Mouse (Mus musculus) embryonic facial prominence, embryonic 10.5 days (tissue): ENCODE data around the gene Trak1. TPM values are rescaled to one million over a fixed set of nuclear protein-coding genes. Genes with fewer than 3 reads are reported as not detected.

Experiments used
- DNase-seq: peaks from one replicate; pipeline ENCODE4 v3.0.0-alpha.2; 2017; ENCODE audit warnings: low spot score
- H3K27ac ChIP-seq: fragments of 300-500 bp; sonication (generic); replicated peaks from 2 replicates; pipeline ENCODE4 v1.5.1; 2016; ENCODE audit warnings: mild to moderate bottlenecking
- H3K27me3 ChIP-seq: fragments of 300-500 bp; sonication (generic); replicated peaks from 2 replicates; pipeline ENCODE4 v1.6.1; 2016; ENCODE audit warnings: low read depth, mild to moderate bottlenecking; ENCODE audit not compliant: poor library complexity, severe bottlenecking
- H3K36me3 ChIP-seq: fragments of 300-500 bp; sonication (generic); replicated peaks from 2 replicates; pipeline ENCODE4 v1.6.1; 2016; ENCODE audit warnings: mild to moderate bottlenecking, moderate library complexity
- H3K4me1 ChIP-seq: fragments of 300-500 bp; sonication (generic); 2 replicates; pipeline ENCODE4 v1.6.1; 2016
- H3K4me3 ChIP-seq: fragments of 300-500 bp; sonication (generic); 2 replicates; pipeline ENCODE4 v1.5.1; 2016; ENCODE audit warnings: mild to moderate bottlenecking, moderate library complexity
- H3K9me3 ChIP-seq: fragments of 300-500 bp; sonication (generic); 2 replicates; pipeline ENCODE4 v1.6.1; 2016; ENCODE audit warnings: mild to moderate bottlenecking
- WGBS: fragments of 180-500 bp; shearing (Covaris S2); methylation state at CpG from one replicate; pipeline ENCODE4 v1.1.7; 2016; 5-methylcytosine and 5-hydroxymethylcytosine counted together
- polyA plus RNA-seq: library from polyadenylated mRNA; unstranded; fragments of >200 nt; fragmentation: Nextera tagmentation; extraction: Ambion mirVana; gene quantifications from 2 replicates; pipeline ENCODE4 v1.2.1, GENCODE M21; 2016

Trak1 gene
- polyA plus RNA-seq, 1 experiment from 2014 or later = 14.1 TPM

- H3K27ac ChIP-seq = peak overlapping the region; percentile 32; the same call in 1 of the 2 replicates
- H3K4me1 ChIP-seq = peaks cover 48% of the 10 kb centered on the region
- WGBS = 83% methylated on average over 14 of the region's 14 CpGs
- no peaks in the 10 kb centered on the region for H3K27me3 ChIP-seq
- H3K9me3 ChIP-seq = no peaks in the 10 kb centered on the region
- no peak overlapping the region for H3K4me3 ChIP-seq
- no peaks in the 10 kb centered on the region; the same call in 1 of the 2 replicates for H3K36me3 ChIP-seq
- DNase-seq = no peak
Measured at GRCm38 (mm10) chr9:121343122-121343876, 46.0 kb downstream of the Trak1 start.

GRCm38 (mm10) chr9:121344344-121344743 lies 47.0 kb downstream of the Trak1 start:
- Histone ChIP-seq H3K4me1 (peaks cover 57% of the 10 kb centered on the region), H3K36me3 (no peaks in the 10 kb centered on the region; the same call in 1 of the 2 replicates), H3K9me3 (no peaks in the 10 kb centered on the region), H3K27me3 (no peaks in the 10 kb centered on the region), H3K27ac (no peak overlapping the region), H3K4me3 (no peak overlapping the region)
- no peak for DNase-seq
- WGBS = 42% methylated on average over 3 of the region's 3 CpGs

- no peaks in the 10 kb centered on the region for H3K27me3 ChIP-seq
- no peak for DNase-seq
- 92% methylated on average over 15 of the region's 15 CpGs for WGBS
- no peak overlapping the region for H3K4me3 ChIP-seq
- H3K36me3 ChIP-seq = no peaks in the 10 kb centered on the region; the same call in 1 of the 2 replicates
- H3K4me1 ChIP-seq = peaks cover 62% of the 10 kb centered on the region
- no peaks in the 10 kb centered on the region for H3K9me3 ChIP-seq
- no peak overlapping the region for H3K27ac ChIP-seq
Measured at GRCm38 (mm10) chr9:121345427-121346130, 48.3 kb downstream of the Trak1 start.

- DNase-seq = no peak
- 76% methylated on average over 5 of the region's 5 CpGs for WGBS
- H3K27me3 ChIP-seq = no peaks in the 10 kb centered on the region
- peaks cover 68% of the 10 kb centered on the region for H3K4me1 ChIP-seq
- H3K4me3 ChIP-seq = no peak overlapping the region
- no peaks in the 10 kb centered on the region for H3K9me3 ChIP-seq
- H3K27ac ChIP-seq = no peak overlapping the region
- H3K36me3 ChIP-seq = no peaks in the 10 kb centered on the region; the same call in 1 of the 2 replicates
Measured at GRCm38 (mm10) chr9:121346635-121347034, 49.3 kb downstream of the Trak1 start.

- Histone ChIP-seq H3K36me3 (no peaks in the 10 kb centered on the region; the same call in 1 of the 2 replicates), H3K9me3 (no peaks in the 10 kb centered on the region), H3K4me3 (no peak overlapping the region), H3K4me1 (peaks cover 69% of the 10 kb centered on the region), H3K27ac (peak overlapping the region; percentile 60), H3K27me3 (no peaks in the 10 kb centered on the region)
- 38% methylated on average over 10 of the region's 10 CpGs for WGBS
- no peak for DNase-seq
Measured at GRCm38 (mm10) chr9:121347981-121348380, 50.7 kb downstream of the Trak1 start.

GRCm38 (mm10) chr9:121348476-121348875 lies 51.2 kb downstream of the Trak1 start:
- no peaks in the 10 kb centered on the region; the same call in 1 of the 2 replicates for H3K36me3 ChIP-seq
- DNase-seq = no peak
- H3K27me3 ChIP-seq = no peaks in the 10 kb centered on the region
- H3K4me1 ChIP-seq = peaks cover 69% of the 10 kb centered on the region
- WGBS = 14% methylated on average over 5 of the region's 5 CpGs
- no peaks in the 10 kb centered on the region for H3K9me3 ChIP-seq
- no peak overlapping the region for H3K4me3 ChIP-seq
- peak overlapping the region; percentile 60 for H3K27ac ChIP-seq

- H3K27me3 ChIP-seq = no peaks in the 10 kb centered on the region
- H3K4me3 ChIP-seq = no peak overlapping the region
- WGBS = 90% methylated on average over 8 of the region's 8 CpGs
- peaks cover 64% of the 10 kb centered on the region for H3K4me1 ChIP-seq
- no peaks in the 10 kb centered on the region; the same call in 1 of the 2 replicates for H3K36me3 ChIP-seq
- no peak overlapping the region for H3K27ac ChIP-seq
- no peak for DNase-seq
- H3K9me3 ChIP-seq = no peaks in the 10 kb centered on the region
Measured at GRCm38 (mm10) chr9:121349111-121349510, 51.8 kb downstream of the Trak1 start.

GRCm38 (mm10) chr9:121350601-121351000 lies 53.3 kb downstream of the Trak1 start:
- Histone ChIP-seq H3K9me3 (no peaks in the 10 kb centered on the region), H3K27ac (peak overlapping the region; percentile 59; the same call in 1 of the 2 replicates), H3K36me3 (no peaks in the 10 kb centered on the region; the same call in 1 of the 2 replicates), H3K27me3 (no peaks in the 10 kb centered on the region), H3K4me1 (peaks cover 62% of the 10 kb centered on the region), H3K4me3 (no peak overlapping the region)
- 27% methylated on average over 3 of the region's 3 CpGs for WGBS
- DNase-seq = no peak

- H3K27ac ChIP-seq = peak overlapping the region; percentile 59; the same call in 1 of the 2 replicates
- H3K4me1 ChIP-seq = peaks cover 63% of the 10 kb centered on the region
- no peaks in the 10 kb centered on the region for H3K27me3 ChIP-seq
- H3K4me3 ChIP-seq = no peak overlapping the region
- 55% methylated on average over 9 of the region's 9 CpGs for WGBS
- DNase-seq = no peak
- no peaks in the 10 kb centered on the region for H3K9me3 ChIP-seq
- no peaks in the 10 kb centered on the region; the same call in 1 of the 2 replicates for H3K36me3 ChIP-seq
Measured at GRCm38 (mm10) chr9:121351388-121352078, 54.2 kb downstream of the Trak1 start.

- H3K4me1 ChIP-seq = peaks cover 63% of the 10 kb centered on the region
- DNase-seq = peak; percentile 44
- no peak overlapping the region for H3K4me3 ChIP-seq
- H3K27me3 ChIP-seq = no peaks in the 10 kb centered on the region
- no peak overlapping the region for H3K27ac ChIP-seq
- WGBS = 25% methylated on average over 11 of the region's 11 CpGs
- H3K9me3 ChIP-seq = no peaks in the 10 kb centered on the region
- H3K36me3 ChIP-seq = no peaks in the 10 kb centered on the region
Measured at GRCm38 (mm10) chr9:121352131-121352606, 54.9 kb downstream of the Trak1 start.

GRCm38 (mm10) chr9:121352726-121353125 lies 55.4 kb downstream of the Trak1 start:
- no peaks in the 10 kb centered on the region for H3K27me3 ChIP-seq
- H3K27ac ChIP-seq = no peak overlapping the region
- no peaks in the 10 kb centered on the region for H3K9me3 ChIP-seq
- no peaks in the 10 kb centered on the region for H3K36me3 ChIP-seq
- H3K4me3 ChIP-seq = no peak overlapping the region
- peaks cover 62% of the 10 kb centered on the region for H3K4me1 ChIP-seq
- no peak for DNase-seq
- 92% methylated on average over 9 of the region's 9 CpGs for WGBS

GRCm38 (mm10) chr9:121354792-121355390 lies 57.6 kb downstream of the Trak1 start:
- H3K4me1 ChIP-seq = peaks cover 59% of the 10 kb centered on the region
- H3K4me3 ChIP-seq = no peak overlapping the region
- no peaks in the 10 kb centered on the region for H3K9me3 ChIP-seq
- H3K27ac ChIP-seq = no peak overlapping the region
- no peaks in the 10 kb centered on the region for H3K27me3 ChIP-seq
- WGBS = 76% methylated on average over 4 of the region's 4 CpGs
- no peak for DNase-seq
- H3K36me3 ChIP-seq = no peaks in the 10 kb centered on the region
